Mouse (Mus musculus): ENCODE results near the gene Ngef.
"Not testable (repeated sequence)": the region's sequence is repeated elsewhere in the genome, so short reads cannot be mapped to it uniquely, and the experiment has no call there.

DNA sequence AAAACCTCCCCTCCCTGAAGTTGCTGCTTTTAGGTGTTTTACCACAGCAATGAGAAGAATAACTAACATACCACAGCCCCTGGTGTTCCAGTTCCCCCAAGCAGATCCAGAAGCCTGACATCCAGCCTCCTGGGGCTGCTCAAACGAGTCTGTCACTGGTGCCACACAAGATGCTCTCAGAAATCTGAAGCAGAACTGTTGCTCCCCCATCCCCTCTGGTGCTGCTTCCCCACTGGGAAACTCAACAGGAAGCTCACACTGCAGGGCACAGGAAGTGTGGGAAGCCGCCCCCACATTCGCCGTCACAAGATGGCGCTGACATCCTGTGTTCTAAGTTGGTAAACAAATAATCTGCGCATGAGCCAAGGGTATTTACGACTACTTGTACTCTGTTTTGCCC, 113.8 kb downstream of the Ngef start:
- not testable (repeated sequence) for TF ChIP-seq CTCF (IDR thresholded peaks at IDR 0.05); EP300 (IDR thresholded peaks at IDR 0.05; ENCODE audit: insufficient read depth, low read depth, low read length)

Data from heart, adult 2 months (tissue).